Mouse (Mus musculus) thymus, postnatal 14 days (tissue): ENCODE data around the gene Tmem79.
"Not testable (repeated sequence)": the region's sequence is repeated elsewhere in the genome, so short reads cannot be mapped to it uniquely, and the experiment has no call there.

Source experiments
- DNase-seq: peaks from one replicate; pipeline ENCODE4 v3.0.0; 2021

Tmem79 gene

GRCm38 (mm10) chr3:88352907-88353306, 17.0 kb upstream of the Tmem79 start:
- no peak for DNase-seq

DNA sequence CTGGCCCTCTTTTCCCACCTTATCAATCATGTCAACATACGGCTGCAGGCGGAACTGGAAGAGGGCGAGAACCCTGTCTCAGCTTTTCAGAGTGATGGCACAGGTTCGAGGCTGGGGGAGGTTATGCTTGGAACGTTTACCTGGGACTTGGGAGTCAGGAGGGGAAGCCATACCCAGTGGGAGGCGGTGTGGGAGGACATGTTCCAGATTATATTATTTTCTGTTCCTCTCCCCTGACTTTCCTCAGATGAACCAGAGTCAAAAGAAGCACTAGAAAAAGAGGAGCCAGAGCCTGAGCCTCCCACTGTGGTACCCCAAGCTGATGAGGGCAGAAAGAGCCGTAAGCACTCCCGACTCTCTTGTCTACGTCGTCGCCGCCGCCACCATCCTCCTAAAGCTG, 14.8 kb upstream of the Tmem79 start:
- DNase-seq: no peak

- DNase-seq: no peak
These were observed 3.1 kb upstream of the Tmem79 start for GRCm38 (mm10) chr3:88339006-88339405.

DNA sequence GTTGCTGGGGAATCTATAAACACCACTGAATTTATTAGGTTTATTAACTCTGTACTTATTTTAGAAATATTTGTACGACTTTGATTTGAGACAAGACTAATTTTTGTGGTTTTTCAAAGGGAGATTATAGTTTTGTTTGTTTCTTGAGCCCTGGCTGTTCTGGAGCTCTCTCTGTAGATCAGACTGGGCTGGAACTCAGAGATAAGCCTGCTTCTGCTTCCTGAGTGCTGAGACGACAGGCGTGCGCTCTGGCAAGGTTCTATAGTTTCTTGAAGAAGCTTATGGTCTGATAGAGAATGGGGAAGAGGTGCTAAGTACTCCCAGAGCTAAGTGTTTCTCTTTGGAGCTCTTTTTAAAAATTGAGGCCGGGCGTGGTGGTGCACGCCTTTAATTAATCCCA, 2.4 kb upstream of the Tmem79 start:
- DNase-seq: no peak

DNA sequence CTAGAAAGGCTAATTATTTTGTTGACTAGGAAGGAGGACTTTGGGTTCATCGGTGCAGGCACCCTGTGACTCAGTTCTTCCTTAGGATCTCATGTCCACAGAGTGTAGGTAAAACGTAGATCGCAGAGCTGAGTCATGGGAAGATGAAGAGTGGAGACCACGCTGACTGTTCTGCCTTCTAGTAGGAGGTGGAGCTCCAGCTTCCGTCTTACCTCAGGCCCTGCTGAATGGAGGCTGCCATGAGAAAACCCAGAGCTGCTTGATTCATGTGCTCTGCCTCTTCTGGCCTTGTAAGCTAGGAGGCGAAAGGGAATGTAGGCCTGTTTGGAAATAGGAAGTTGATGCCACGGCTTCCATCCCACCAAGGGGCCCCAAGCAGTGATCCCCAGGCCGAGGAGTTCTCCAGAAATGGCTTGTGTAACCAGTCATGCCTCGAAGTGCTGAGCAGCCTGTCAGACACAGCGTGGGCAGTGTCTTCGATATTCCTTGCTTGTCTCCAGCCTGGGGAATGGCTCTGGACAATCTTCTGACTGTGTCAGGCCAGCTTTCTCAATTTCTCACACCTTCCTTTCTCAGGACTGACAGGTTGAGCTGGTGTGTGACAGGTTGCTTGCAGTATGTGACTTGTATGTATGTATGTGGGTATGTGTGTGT, 1.5 kb upstream of the Tmem79 start:
- peak; percentile 29 for DNase-seq

DNA sequence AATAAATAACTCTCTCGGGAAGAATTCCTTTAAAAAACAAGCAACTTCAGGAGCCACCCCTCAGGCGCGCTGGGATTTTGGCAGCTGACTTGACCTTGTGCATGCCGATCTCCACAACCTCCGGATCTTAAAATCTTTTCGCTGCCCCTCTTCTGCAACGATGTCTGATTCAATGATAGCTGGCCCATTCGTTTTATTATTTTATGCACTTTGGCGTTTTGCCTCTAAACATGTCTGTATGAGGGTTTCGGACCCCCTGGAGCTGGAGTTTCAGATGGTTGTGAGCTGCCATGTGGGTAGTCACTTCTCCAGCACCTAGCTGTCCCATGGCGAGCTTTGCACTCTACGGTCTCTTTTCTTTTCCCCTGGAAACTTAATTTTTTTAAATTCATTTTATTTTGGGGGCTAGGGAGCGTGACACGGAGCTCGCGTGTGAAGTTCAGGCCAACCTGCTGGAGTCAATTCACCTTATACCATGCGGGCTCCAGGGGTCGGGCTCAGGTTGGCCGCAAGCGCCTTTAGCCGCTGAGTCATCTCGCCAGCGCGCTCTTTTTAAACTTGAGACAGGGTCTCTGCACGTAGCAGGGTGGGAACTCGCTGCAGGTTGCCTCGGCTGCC, 403 bp downstream of the Tmem79 start:
- peak; percentile 14 for DNase-seq

DNA sequence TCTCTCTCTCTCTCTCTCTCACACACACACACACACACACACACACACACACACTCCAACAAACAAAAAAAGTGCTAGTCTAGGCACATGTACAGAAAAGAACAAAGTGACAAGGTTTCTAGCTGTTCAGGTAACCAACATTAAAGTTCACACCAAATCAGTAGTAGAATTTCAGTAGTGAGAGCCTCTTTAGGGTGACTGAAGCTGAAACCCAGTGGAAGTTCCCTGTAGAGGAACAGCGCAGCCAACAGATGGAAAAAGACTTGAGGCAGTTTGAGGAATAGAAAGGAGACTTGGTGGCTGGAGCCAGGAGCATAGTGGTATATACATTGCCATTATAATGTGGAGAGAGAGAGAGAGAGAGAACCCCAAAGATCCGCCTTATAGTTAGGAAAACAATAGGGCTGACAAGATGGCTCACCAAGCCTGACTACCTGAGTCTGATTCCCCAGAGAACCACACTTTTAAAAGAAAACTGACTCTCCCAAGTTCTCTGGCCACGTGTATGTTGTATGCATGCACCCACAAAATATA, 979 bp downstream of the Tmem79 start:
- DNase-seq: no peak

GRCm38 (mm10) chr3:88334029-88334658, 1.8 kb downstream of the Tmem79 start:
- no peak for DNase-seq

DNA sequence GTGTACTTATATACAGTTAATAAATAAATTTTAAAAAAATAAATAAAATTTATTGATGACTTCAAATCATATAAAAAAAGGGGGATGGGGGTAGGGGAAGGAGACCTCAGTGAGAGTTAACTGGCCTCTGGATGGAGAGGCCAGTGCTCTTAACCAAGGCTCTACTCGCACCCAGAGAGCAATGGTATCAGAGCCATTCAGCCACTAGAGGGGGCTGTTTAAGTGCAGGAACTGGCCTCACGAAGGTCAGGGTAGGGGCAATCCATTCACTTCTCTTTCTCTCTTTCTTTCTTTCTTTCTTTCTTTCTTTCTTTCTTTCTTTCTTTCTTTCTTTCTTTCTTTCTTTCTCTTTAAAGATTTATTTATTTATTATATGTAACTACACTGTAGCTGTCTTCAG, 4.7 kb downstream of the Tmem79 start:
- DNase-seq: peak; percentile 69

GRCm38 (mm10) chr3:88328956-88329355, 7.0 kb downstream of the Tmem79 start:
- no peak for DNase-seq

- DNase-seq: peak; percentile 57
These were observed 11.0 kb downstream of the Tmem79 start, which contains the start of gene Glmp for GRCm38 (mm10) chr3:88324951-88325405. Gene Glmp (plus strand): TSS chr3:88325023.

GRCm38 (mm10) chr3:88299172-88299571, 36.8 kb downstream of the Tmem79 start:
- no peak for DNase-seq

- DNase-seq: peak; percentile 49
These were observed 38.6 kb downstream of the Tmem79 start for GRCm38 (mm10) chr3:88297321-88297851.

DNA sequence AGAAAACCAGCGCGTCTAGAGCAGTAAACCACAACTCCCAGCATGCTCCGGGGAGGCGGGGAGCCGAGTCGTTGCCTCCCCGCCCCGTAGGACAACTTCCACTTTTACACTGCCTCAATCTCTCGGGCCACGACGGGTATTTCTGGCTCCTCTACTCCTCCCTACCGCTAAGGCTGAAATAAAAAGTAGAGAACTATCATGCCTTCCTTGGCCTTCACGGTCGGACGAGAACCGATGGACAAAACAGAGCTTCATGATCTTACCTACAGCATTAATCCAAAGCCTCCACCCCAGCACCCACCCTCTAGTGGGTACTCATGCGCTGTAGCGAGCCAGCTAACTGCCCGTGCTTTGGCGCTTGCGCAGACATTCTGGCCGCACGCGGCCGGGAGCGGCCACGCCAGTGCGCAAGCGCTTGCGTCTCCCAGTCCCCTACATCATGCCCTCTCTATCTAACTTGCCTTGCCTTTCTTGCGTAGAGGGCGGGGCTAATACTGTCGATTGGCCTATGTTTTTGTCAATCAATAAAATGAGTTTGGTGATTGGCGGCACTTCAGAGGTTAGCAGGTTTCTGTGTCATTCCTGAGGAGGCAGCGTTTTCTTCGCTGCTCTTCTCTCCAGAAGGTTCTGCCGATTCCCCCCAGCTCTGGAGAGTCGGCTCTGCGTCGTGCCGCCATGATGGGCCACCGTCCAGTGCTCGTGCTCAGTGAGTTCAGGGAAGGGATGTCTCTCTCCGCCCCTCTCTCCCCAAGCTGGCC, 39.2 kb downstream of the Tmem79 start, which contains the start of the genes Tsacc and Cct3:
TSS of gene Tsacc (minus strand) at position 439 of the 758 bp plus-strand sequence.
TSS of gene Cct3 (plus strand) at position 556 of the 758 bp plus-strand sequence.
- DNase-seq: peak; percentile 96

DNA sequence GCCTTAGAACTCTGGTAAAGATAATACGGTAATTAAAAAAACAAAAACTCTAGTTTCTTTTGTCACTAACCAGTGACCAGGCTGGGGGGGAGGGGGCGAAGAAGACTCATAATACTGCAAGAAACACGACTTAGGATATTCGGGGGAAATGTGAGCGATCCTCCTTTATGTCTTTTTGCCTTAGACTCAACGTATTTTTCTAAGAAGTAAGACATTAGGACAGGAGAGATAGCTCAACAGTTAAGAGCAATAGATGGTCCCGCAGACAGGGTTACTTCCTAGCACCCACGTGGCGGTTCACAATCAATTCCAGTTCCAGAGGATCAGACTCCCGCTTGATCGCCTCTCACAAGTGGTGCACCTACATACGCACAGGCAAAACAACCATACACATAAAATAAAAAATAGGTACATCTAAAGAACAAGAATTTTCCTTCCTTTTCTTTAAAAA, 39.8 kb downstream of the Tmem79 start:
- DNase-seq: no peak

DNA sequence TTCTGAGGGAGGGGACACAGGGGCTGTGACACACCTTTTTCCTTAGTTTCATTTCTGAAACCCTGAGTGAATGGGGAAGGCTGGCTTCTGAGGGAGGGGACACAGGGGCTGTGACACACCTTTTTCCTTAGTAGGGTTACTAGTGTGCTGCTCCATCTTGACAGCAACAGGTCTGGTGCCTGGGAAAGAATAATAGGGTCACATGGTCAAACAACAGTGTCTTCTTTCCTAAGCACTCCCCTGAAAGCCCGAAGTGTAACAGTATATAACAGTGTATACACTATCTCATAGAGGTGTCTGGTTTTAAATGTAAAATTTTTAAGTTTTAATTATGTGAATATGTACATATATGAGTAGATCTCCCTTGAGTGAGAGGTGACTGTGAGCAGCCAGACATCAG, 40.7 kb downstream of the Tmem79 start:
- not testable (repeated sequence) for DNase-seq

DNA sequence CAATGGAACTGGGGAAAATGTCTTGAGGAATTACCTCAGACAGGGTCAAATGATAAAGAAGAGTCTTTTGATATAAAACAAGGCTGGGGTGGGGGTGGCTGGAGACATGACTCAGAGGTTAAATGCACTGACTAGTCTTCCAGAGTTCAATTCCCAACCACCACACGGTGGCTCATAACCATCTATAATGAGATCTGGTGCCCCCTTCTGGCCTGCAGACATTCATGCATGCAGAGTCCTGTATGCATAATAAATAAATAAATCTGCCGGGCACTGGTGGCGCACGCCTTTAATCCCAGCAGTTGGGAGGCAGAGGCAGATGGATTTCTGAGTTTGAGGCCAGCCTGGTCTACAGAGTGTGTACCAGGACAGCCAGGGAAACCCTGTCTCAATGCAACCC, 44.0 kb downstream of the Tmem79 start:
- peak; percentile 52 for DNase-seq

GRCm38 (mm10) chr3:88288133-88288713, 47.7 kb downstream of the Tmem79 start:
- DNase-seq: not testable (repeated sequence)

DNA sequence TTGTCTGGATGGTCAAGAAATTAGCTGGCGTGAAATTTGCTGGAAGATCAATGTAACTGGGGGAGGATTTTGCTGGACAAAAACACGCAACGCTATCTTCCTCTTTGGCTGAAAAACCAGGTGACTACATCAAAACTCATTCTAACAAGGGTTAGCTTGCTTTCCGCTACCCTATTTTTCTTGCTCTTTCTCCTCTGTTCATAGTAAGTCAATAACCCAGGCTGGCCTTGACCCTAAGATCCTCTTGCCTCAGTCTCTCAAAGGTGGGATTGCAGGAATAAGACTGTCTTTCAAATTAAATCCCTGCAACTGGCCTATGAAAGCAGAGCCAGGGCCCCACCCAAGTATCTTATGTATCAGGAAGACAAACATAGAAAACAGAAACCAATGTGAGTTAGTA, 48.8 kb downstream of the Tmem79 start, which contains the start of gene Gm38392:
TSS of gene Gm38392 (minus strand) at position 101 of the 400 bp plus-strand sequence.
- DNase-seq: no peak

- DNase-seq: not testable (repeated sequence)
These were observed 50.4 kb downstream of the Tmem79 start for GRCm38 (mm10) chr3:88285565-88285895.

GRCm38 (mm10) chr3:88284815-88285564, 51.0 kb downstream of the Tmem79 start:
- not testable (repeated sequence) for DNase-seq
